Mouse (Mus musculus): ENCODE measurements around the gene Slc35d2. TPM values are rescaled to one million over a fixed set of nuclear protein-coding genes. Genes with fewer than 3 reads are reported as not detected.

The Slc35d2 gene
- polyA plus RNA-seq, 1 experiment from 2014 or later: 12.6 TPM

DNA sequence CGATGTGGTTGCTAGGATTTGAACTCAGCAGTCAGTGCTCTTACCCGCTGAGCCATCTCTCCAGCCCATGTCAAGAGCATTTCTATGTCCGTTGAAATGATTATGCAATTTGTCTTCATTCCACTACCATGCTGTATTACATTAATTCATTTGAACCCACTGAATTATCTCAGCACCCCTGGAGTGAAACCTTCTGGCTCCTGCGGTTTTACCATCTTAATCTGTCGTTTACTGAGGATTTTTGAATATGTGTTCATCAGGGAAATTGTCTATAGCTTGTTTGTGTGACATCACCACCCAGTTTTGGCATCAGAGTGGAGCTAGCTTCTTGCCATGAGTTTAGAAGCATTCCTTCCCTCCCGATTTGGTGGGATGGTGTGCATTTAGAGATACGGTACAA, 38.2 kb downstream of the Slc35d2 start:
- WGBS: 84% methylated on average over 7 of the region's 7 CpGs
- H3K9ac ChIP-seq (ENCODE audit: low read depth, low read length): no peak overlapping the region
- ATAC-seq: no peak
- no peak for TF ChIP-seq CTCF (IDR thresholded peaks at IDR 0.05; ENCODE audit: low read depth)
- H3K36me3 ChIP-seq (ENCODE audit: control insufficient read depth, insufficient read depth): no peaks in the 10 kb centered on the region
- no peak overlapping the region for H3K4me3 ChIP-seq (ENCODE audit: low read depth, low read length)
- H3K4me2 ChIP-seq (replicated peaks; ENCODE audit: low read depth): no peak overlapping the region
- no peaks in the 10 kb centered on the region for H3K27me3 ChIP-seq (replicated peaks; ENCODE audit: control insufficient read depth, insufficient read depth, low read length)
- H3K4me1 ChIP-seq (replicated peaks; ENCODE audit: control insufficient read depth, insufficient read depth, low read length): no peaks in the 10 kb centered on the region
- H3K27ac ChIP-seq (ENCODE audit: low read depth, low read length): no peak overlapping the region
- no peaks in the 10 kb centered on the region for H3K9me3 ChIP-seq (ENCODE audit: control insufficient read depth)

DNA sequence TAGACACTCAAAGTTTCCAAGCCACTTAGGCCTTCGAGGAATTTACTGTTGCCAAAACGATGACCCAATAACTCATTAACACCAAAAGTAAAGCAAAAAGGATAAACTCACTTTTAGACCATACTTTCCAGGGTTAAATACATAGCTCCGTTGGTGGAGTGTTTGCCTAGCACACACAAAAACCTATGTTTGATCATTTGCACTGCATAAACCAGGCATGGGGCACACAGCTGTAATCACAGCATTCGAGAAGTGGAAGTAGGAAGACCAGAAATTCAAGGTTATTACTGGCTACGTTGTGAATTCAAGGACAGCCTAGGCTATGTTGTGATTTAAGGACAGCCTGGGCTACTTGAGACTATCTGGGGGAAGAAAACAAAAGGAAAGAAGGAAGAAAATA, 38.9 kb downstream of the Slc35d2 start:
- WGBS: 54% methylated on average over 5 of the region's 5 CpGs
- Histone ChIP-seq H3K9ac (ENCODE audit: low read depth, low read length) (no peak overlapping the region), H3K4me3 (ENCODE audit: low read depth, low read length) (no peak overlapping the region), H3K9me3 (ENCODE audit: control insufficient read depth) (no peaks in the 10 kb centered on the region), H3K27me3 (replicated peaks; ENCODE audit: control insufficient read depth, insufficient read depth, low read length) (no peaks in the 10 kb centered on the region), H3K36me3 (ENCODE audit: control insufficient read depth, insufficient read depth) (no peaks in the 10 kb centered on the region), H3K4me1 (replicated peaks; ENCODE audit: control insufficient read depth, insufficient read depth, low read length) (no peaks in the 10 kb centered on the region), H3K4me2 (replicated peaks; ENCODE audit: low read depth) (no peak overlapping the region), H3K27ac (ENCODE audit: low read depth, low read length) (no peak overlapping the region)
- ATAC-seq: no peak
- no peak for TF ChIP-seq CTCF (IDR thresholded peaks at IDR 0.05; ENCODE audit: low read depth)

DNA sequence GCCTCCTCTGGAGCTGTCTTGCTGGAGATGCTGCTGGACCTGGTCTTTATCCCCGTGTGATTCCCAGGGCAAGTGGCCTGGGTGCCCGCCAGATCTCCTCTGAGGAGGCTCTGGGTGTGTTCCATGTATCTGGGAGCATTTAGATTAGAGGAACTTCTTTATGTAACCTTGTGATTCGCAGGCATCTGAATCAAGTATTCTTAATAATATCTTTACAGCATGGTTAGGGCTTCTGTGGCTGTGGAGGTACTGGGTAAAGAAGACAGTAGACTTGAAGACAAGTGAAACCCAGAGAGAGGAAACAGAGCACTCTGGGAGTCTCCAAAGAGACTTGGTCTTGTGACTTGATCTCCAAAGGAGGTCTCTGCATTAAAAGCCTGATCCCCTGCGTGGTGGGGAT, 40.0 kb downstream of the Slc35d2 start, which contains the start of gene Hsd17b3:
TSS of gene Hsd17b3 (minus strand) at position 101 of the 400 bp plus-strand sequence.
- Histone ChIP-seq H3K4me3 (ENCODE audit: low read depth, low read length) (no peak within 1 kb of the TSS), H3K9ac (ENCODE audit: low read depth, low read length) (no peak within 1 kb of the TSS), H3K4me2 (replicated peaks; ENCODE audit: low read depth) (no peak within 1 kb of the TSS), H3K27me3 (replicated peaks; ENCODE audit: control insufficient read depth, insufficient read depth, low read length) (no peaks in the 10 kb centered on the region), H3K27ac (ENCODE audit: low read depth, low read length) (no peak within 1 kb of the TSS), H3K9me3 (ENCODE audit: control insufficient read depth) (no peaks in the 10 kb centered on the region), H3K36me3 (ENCODE audit: control insufficient read depth, insufficient read depth) (no peaks in the 10 kb centered on the region), H3K4me1 (replicated peaks; ENCODE audit: control insufficient read depth, insufficient read depth, low read length) (no peaks in the 10 kb centered on the region)
- no peak for ATAC-seq
- WGBS: 78% methylated on average over 4 of the region's 4 CpGs
- TF ChIP-seq CTCF (IDR thresholded peaks at IDR 0.05; ENCODE audit: low read depth): no peak

DNA sequence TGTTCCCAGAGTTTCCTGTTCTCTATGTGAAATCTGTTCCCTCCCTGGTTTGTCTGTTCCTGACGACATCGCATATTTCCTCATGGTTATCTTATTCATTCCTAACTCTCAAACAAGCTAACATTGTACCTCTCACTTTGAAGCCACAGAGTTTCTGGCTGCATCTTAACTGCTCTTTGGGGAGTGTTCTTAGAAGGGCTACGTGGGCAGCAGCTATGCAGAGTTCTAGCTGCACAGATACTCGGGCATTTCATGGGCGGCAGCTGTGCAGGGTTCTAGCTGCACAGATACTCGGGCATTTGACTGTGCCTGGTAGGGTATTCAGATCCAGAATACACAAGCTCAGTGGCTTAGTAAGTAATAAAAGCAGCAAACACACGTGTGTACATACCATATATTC, 41.1 kb downstream of the Slc35d2 start:
- no peak overlapping the region for H3K27ac ChIP-seq (ENCODE audit: low read depth, low read length)
- 73% methylated on average over 7 of the region's 7 CpGs for WGBS
- H3K4me1 ChIP-seq (replicated peaks; ENCODE audit: control insufficient read depth, insufficient read depth, low read length): no peaks in the 10 kb centered on the region
- no peak overlapping the region for H3K4me3 ChIP-seq (ENCODE audit: low read depth, low read length)
- H3K9me3 ChIP-seq (ENCODE audit: control insufficient read depth): no peaks in the 10 kb centered on the region
- H3K27me3 ChIP-seq (replicated peaks; ENCODE audit: control insufficient read depth, insufficient read depth, low read length): no peaks in the 10 kb centered on the region
- no peak for ATAC-seq
- H3K36me3 ChIP-seq (ENCODE audit: control insufficient read depth, insufficient read depth): no peaks in the 10 kb centered on the region
- no peak overlapping the region for H3K9ac ChIP-seq (ENCODE audit: low read depth, low read length)
- no peak for TF ChIP-seq CTCF (IDR thresholded peaks at IDR 0.05; ENCODE audit: low read depth)
- no peak overlapping the region for H3K4me2 ChIP-seq (replicated peaks; ENCODE audit: low read depth)

DNA sequence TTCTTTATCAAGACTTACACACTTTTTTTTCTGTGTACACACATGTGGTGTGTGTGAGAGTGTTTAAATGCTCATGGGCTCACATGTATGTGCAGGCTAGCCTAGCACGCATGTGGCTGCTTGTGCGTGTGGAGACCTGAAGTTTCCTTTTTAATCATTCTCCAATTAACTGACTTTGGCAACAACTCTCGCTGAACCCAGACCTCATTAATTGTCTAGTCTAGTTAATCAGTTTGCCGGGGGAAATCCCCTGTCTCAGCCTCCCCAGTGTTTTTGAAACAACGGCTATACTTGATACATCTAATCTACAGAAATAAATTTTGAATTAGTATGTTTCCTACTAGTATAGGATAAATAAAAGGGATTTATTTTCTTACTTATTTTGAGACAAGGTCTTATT, 43.1 kb downstream of the Slc35d2 start:
- Histone ChIP-seq H3K4me1 (replicated peaks; ENCODE audit: control insufficient read depth, insufficient read depth, low read length) (no peaks in the 10 kb centered on the region), H3K36me3 (ENCODE audit: control insufficient read depth, insufficient read depth) (no peaks in the 10 kb centered on the region), H3K9ac (ENCODE audit: low read depth, low read length) (no peak overlapping the region), H3K4me3 (ENCODE audit: low read depth, low read length) (no peak overlapping the region), H3K27ac (ENCODE audit: low read depth, low read length) (no peak overlapping the region), H3K9me3 (ENCODE audit: control insufficient read depth) (no peaks in the 10 kb centered on the region), H3K4me2 (replicated peaks; ENCODE audit: low read depth) (no peak overlapping the region), H3K27me3 (replicated peaks; ENCODE audit: control insufficient read depth, insufficient read depth, low read length) (no peaks in the 10 kb centered on the region)
- no peak for TF ChIP-seq CTCF (IDR thresholded peaks at IDR 0.05; ENCODE audit: low read depth)
- ATAC-seq: no peak
- 84% methylated on average over 5 of the region's 5 CpGs for WGBS

DNA sequence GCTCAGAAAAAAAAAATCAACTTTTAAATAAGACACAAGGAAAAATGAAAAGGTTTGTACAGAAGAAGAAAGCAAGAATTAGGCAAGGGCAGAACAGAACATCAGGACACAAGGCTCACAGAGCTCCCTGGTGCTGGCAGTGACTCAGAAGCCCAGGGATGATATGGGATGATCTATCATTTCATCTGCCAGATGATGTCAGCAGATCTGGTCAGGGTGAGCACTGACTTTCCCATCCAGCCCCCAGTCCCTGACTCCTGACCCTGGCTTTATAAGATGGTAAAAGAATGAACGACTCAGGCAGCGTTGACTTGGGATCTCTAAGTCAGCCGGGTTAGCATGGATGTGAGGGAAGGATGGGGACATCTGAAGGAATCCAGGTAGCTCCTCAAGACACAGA, 45.8 kb downstream of the Slc35d2 start:
- no peak for ATAC-seq
- TF ChIP-seq CTCF (IDR thresholded peaks at IDR 0.05; ENCODE audit: low read depth): no peak
- Histone ChIP-seq H3K9ac (ENCODE audit: low read depth, low read length) (no peak overlapping the region), H3K36me3 (ENCODE audit: control insufficient read depth, insufficient read depth) (no peaks in the 10 kb centered on the region), H3K27me3 (replicated peaks; ENCODE audit: control insufficient read depth, insufficient read depth, low read length) (no peaks in the 10 kb centered on the region), H3K4me1 (replicated peaks; ENCODE audit: control insufficient read depth, insufficient read depth, low read length) (no peaks in the 10 kb centered on the region), H3K4me3 (ENCODE audit: low read depth, low read length) (no peak overlapping the region), H3K9me3 (ENCODE audit: control insufficient read depth) (no peaks in the 10 kb centered on the region), H3K27ac (ENCODE audit: low read depth, low read length) (no peak overlapping the region), H3K4me2 (replicated peaks; ENCODE audit: low read depth) (no peak overlapping the region)
- WGBS: 86% methylated on average over 3 of the region's 3 CpGs

Data from intestine, postnatal 0 days (tissue).